Mouse (Mus musculus): ENCODE measurements around the gene Milr1. TPM values are rescaled to one million over a fixed set of nuclear protein-coding genes. Genes with fewer than 3 reads are reported as not detected.
"Not testable (repeated sequence)": the region's sequence is repeated elsewhere in the genome, so short reads cannot be mapped to it uniquely, and the experiment has no call there.

The Milr1 gene
- polyA plus RNA-seq, 1 experiment from 2014 or later = 2.0 TPM

GRCm38 (mm10) chr11:106802069-106802627, 51.1 kb downstream of the Milr1 start:
- 85% methylated on average over 10 of the region's 10 CpGs for WGBS
- no peaks in the 10 kb centered on the region for H3K4me1 ChIP-seq (replicated peaks; ENCODE audit: control insufficient read depth, insufficient read depth, low read length)
- H3K36me3 ChIP-seq (ENCODE audit: control insufficient read depth, insufficient read depth, low read length) = peaks cover 9% of the 10 kb centered on the region
- no peak overlapping the region for H3K27ac ChIP-seq (ENCODE audit: low read depth, low read length)
- DNase-seq (ENCODE audit: low spot score) = no peak
- H3K4me3 ChIP-seq (ENCODE audit: low read depth, low read length) = no peak overlapping the region
- no peak overlapping the region for H3K4me2 ChIP-seq (replicated peaks; ENCODE audit: low read depth, low read length)
- no peaks in the 10 kb centered on the region for H3K27me3 ChIP-seq (ENCODE audit: control insufficient read depth, insufficient read depth, low read length)
- no peaks in the 10 kb centered on the region for H3K9me3 ChIP-seq (ENCODE audit: control insufficient read depth, low read length)
- no peak for ATAC-seq (ENCODE audit: low FRiP score)
- H3K9ac ChIP-seq (ENCODE audit: low read depth, low read length) = no peak overlapping the region

- H3K36me3 ChIP-seq (ENCODE audit: control insufficient read depth, insufficient read depth, low read length); H3K9ac ChIP-seq (ENCODE audit: low read depth, low read length): not testable (repeated sequence)
- WGBS = 79% methylated on average over 1 of the region's 1 CpGs
Measured at GRCm38 (mm10) chr11:106807442-106807841, 56.4 kb downstream of the Milr1 start.

GRCm38 (mm10) chr11:106812410-106813136, 61.5 kb downstream of the Milr1 start:
- no peak overlapping the region for H3K4me2 ChIP-seq (replicated peaks; ENCODE audit: low read depth, low read length)
- H3K36me3 ChIP-seq (ENCODE audit: control insufficient read depth, insufficient read depth, low read length) = peaks cover 3% of the 10 kb centered on the region
- H3K9ac ChIP-seq (ENCODE audit: low read depth, low read length) = no peak overlapping the region
- no peaks in the 10 kb centered on the region for H3K9me3 ChIP-seq (ENCODE audit: control insufficient read depth, low read length)
- ATAC-seq (ENCODE audit: low FRiP score) = no peak
- H3K27ac ChIP-seq (ENCODE audit: low read depth, low read length) = no peak overlapping the region
- WGBS = 96% methylated on average over 7 of the region's 7 CpGs
- no peaks in the 10 kb centered on the region for H3K27me3 ChIP-seq (ENCODE audit: control insufficient read depth, insufficient read depth, low read length)
- no peaks in the 10 kb centered on the region for H3K4me1 ChIP-seq (replicated peaks; ENCODE audit: control insufficient read depth, insufficient read depth, low read length)
- H3K4me3 ChIP-seq (ENCODE audit: low read depth, low read length) = no peak overlapping the region
- no peak for DNase-seq (ENCODE audit: low spot score)

More at GRCm38 (mm10) chr11:106807442-106807841, 56.4 kb downstream of the Milr1 start:
- H3K9me3 ChIP-seq (ENCODE audit: control insufficient read depth, low read length); H3K4me1 ChIP-seq (replicated peaks; ENCODE audit: control insufficient read depth, insufficient read depth, low read length); ATAC-seq (ENCODE audit: low FRiP score); H3K4me3 ChIP-seq (ENCODE audit: low read depth, low read length); H3K4me2 ChIP-seq (replicated peaks; ENCODE audit: low read depth, low read length); H3K27ac ChIP-seq (ENCODE audit: low read depth, low read length); DNase-seq (ENCODE audit: low spot score); H3K27me3 ChIP-seq (ENCODE audit: control insufficient read depth, insufficient read depth, low read length): not testable (repeated sequence)

GRCm38 (mm10) chr11:106814601-106815320, 63.7 kb downstream of the Milr1 start:
- Histone ChIP-seq H3K9ac (ENCODE audit: low read depth, low read length) (no peak overlapping the region), H3K9me3 (ENCODE audit: control insufficient read depth, low read length) (no peaks in the 10 kb centered on the region), H3K27me3 (ENCODE audit: control insufficient read depth, insufficient read depth, low read length) (no peaks in the 10 kb centered on the region), H3K36me3 (ENCODE audit: control insufficient read depth, insufficient read depth, low read length) (peaks cover 8% of the 10 kb centered on the region), H3K27ac (ENCODE audit: low read depth, low read length) (no peak overlapping the region), H3K4me1 (replicated peaks; ENCODE audit: control insufficient read depth, insufficient read depth, low read length) (no peaks in the 10 kb centered on the region), H3K4me2 (replicated peaks; ENCODE audit: low read depth, low read length) (no peak overlapping the region), H3K4me3 (ENCODE audit: low read depth, low read length) (no peak overlapping the region)
- 76% methylated on average over 14 of the region's 14 CpGs for WGBS
- ATAC-seq (ENCODE audit: low FRiP score) (no peak), DNase-seq (ENCODE audit: low spot score) (no peak)

- Histone ChIP-seq H3K4me2 (replicated peaks; ENCODE audit: low read depth, low read length) (no peak overlapping the region), H3K27ac (ENCODE audit: low read depth, low read length) (no peak overlapping the region), H3K4me3 (ENCODE audit: low read depth, low read length) (no peak overlapping the region), H3K4me1 (replicated peaks; ENCODE audit: control insufficient read depth, insufficient read depth, low read length) (no peaks in the 10 kb centered on the region), H3K36me3 (ENCODE audit: control insufficient read depth, insufficient read depth, low read length) (peaks cover 9% of the 10 kb centered on the region), H3K9me3 (ENCODE audit: control insufficient read depth, low read length) (no peaks in the 10 kb centered on the region), H3K9ac (ENCODE audit: low read depth, low read length) (no peak overlapping the region), H3K27me3 (ENCODE audit: control insufficient read depth, insufficient read depth, low read length) (no peaks in the 10 kb centered on the region)
- DNase-seq (ENCODE audit: low spot score) (no peak), ATAC-seq (ENCODE audit: low FRiP score) (no peak)
- 94% methylated on average over 2 of the region's 2 CpGs for WGBS
Measured at GRCm38 (mm10) chr11:106815331-106815730, 64.3 kb downstream of the Milr1 start.

GRCm38 (mm10) chr11:106815761-106816160, 64.7 kb downstream of the Milr1 start:
- 89% methylated on average over 2 of the region's 2 CpGs for WGBS
- no peaks in the 10 kb centered on the region for H3K4me1 ChIP-seq (replicated peaks; ENCODE audit: control insufficient read depth, insufficient read depth, low read length)
- no peak overlapping the region for H3K9ac ChIP-seq (ENCODE audit: low read depth, low read length)
- DNase-seq (ENCODE audit: low spot score) = no peak
- no peak overlapping the region for H3K4me2 ChIP-seq (replicated peaks; ENCODE audit: low read depth, low read length)
- no peaks in the 10 kb centered on the region for H3K9me3 ChIP-seq (ENCODE audit: control insufficient read depth, low read length)
- no peak overlapping the region for H3K4me3 ChIP-seq (ENCODE audit: low read depth, low read length)
- no peaks in the 10 kb centered on the region for H3K27me3 ChIP-seq (ENCODE audit: control insufficient read depth, insufficient read depth, low read length)
- H3K27ac ChIP-seq (ENCODE audit: low read depth, low read length) = no peak overlapping the region
- ATAC-seq (ENCODE audit: low FRiP score) = no peak
- H3K36me3 ChIP-seq (ENCODE audit: control insufficient read depth, insufficient read depth, low read length) = peaks cover 9% of the 10 kb centered on the region

- H3K36me3 ChIP-seq (ENCODE audit: control insufficient read depth, insufficient read depth, low read length) = peaks cover 9% of the 10 kb centered on the region
- no peak overlapping the region for H3K4me3 ChIP-seq (ENCODE audit: low read depth, low read length)
- no peak overlapping the region for H3K27ac ChIP-seq (ENCODE audit: low read depth, low read length)
- no peaks in the 10 kb centered on the region for H3K9me3 ChIP-seq (ENCODE audit: control insufficient read depth, low read length)
- no peak for ATAC-seq (ENCODE audit: low FRiP score)
- 80% methylated on average over 7 of the region's 7 CpGs for WGBS
- H3K4me1 ChIP-seq (replicated peaks; ENCODE audit: control insufficient read depth, insufficient read depth, low read length) = no peaks in the 10 kb centered on the region
- no peaks in the 10 kb centered on the region for H3K27me3 ChIP-seq (ENCODE audit: control insufficient read depth, insufficient read depth, low read length)
- H3K9ac ChIP-seq (ENCODE audit: low read depth, low read length) = no peak overlapping the region
- DNase-seq (ENCODE audit: low spot score) = no peak
- no peak overlapping the region for H3K4me2 ChIP-seq (replicated peaks; ENCODE audit: low read depth, low read length)
Measured at GRCm38 (mm10) chr11:106816316-106816715, 65.3 kb downstream of the Milr1 start.

- no peak for ATAC-seq (ENCODE audit: low FRiP score)
- DNase-seq (ENCODE audit: low spot score) = no peak
- H3K4me2 ChIP-seq (replicated peaks; ENCODE audit: low read depth, low read length) = no peak overlapping the region
- H3K27me3 ChIP-seq (ENCODE audit: control insufficient read depth, insufficient read depth, low read length) = no peaks in the 10 kb centered on the region
- H3K9ac ChIP-seq (ENCODE audit: low read depth, low read length) = no peak overlapping the region
- H3K4me3 ChIP-seq (ENCODE audit: low read depth, low read length) = no peak overlapping the region
- H3K27ac ChIP-seq (ENCODE audit: low read depth, low read length) = no peak overlapping the region
- no peaks in the 10 kb centered on the region for H3K9me3 ChIP-seq (ENCODE audit: control insufficient read depth, low read length)
- 90% methylated on average over 3 of the region's 3 CpGs for WGBS
- H3K36me3 ChIP-seq (ENCODE audit: control insufficient read depth, insufficient read depth, low read length) = peaks cover 9% of the 10 kb centered on the region
- no peaks in the 10 kb centered on the region for H3K4me1 ChIP-seq (replicated peaks; ENCODE audit: control insufficient read depth, insufficient read depth, low read length)
Measured at GRCm38 (mm10) chr11:106817156-106817555, 66.1 kb downstream of the Milr1 start.

Measured in hindbrain, embryonic 11.5 days (tissue).